Mouse (Mus musculus): ENCODE results near the gene Haus7. TPM values are rescaled to one million over a fixed set of nuclear protein-coding genes. Genes with fewer than 3 reads are reported as not detected.

Gene Haus7
- polyA plus RNA-seq, 1 experiment: 12.9 TPM

DNA sequence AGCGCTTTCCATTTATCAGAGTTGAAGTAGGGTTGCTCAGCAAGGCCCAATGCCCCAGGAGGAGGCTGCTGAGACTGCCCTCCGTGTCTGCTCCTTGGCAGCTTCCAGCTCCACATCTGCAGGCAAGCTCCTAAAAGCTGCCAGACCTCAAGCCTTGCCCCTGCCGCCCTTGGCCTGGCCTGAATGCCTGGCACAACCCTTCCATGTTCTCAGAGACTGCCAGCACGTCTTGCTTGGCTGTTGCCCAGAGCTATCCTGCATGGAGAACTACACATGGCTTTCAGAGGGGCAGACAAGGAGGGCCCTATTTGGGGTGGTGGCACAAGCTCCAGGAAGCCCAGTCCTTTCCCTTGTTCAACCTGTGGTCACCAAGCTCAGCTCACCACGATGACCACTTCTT, 28.1 kb upstream of the Haus7 start:
- no peak overlapping the region for H3K27ac ChIP-seq (ENCODE audit: insufficient read depth, low read depth, low read length)
- no peaks in the 10 kb centered on the region for H3K27me3 ChIP-seq (replicated peaks; ENCODE audit: control insufficient read depth, insufficient read depth, low read length)
- DNase-seq: no peak
- no peak overlapping the region for H3K4me3 ChIP-seq (ENCODE audit: insufficient read depth, low read depth, low read length)
- H3K4me1 ChIP-seq (ENCODE audit: control insufficient read depth, insufficient read depth, low read length): no peaks in the 10 kb centered on the region
- TF ChIP-seq POLR2A (IDR thresholded peaks at IDR 0.05; ENCODE audit: low read depth, low read length) (no peak), CTCF (conservative IDR thresholded peaks at IDR 0.05; ENCODE audit: insufficient read depth, insufficient read length, low read depth, low read length) (no peak)
- 57% methylated on average over 5 of the region's 5 CpGs for WGBS
- no peaks in the 10 kb centered on the region for H3K36me3 ChIP-seq (ENCODE audit: control insufficient read depth, insufficient read depth, low read length)

DNA sequence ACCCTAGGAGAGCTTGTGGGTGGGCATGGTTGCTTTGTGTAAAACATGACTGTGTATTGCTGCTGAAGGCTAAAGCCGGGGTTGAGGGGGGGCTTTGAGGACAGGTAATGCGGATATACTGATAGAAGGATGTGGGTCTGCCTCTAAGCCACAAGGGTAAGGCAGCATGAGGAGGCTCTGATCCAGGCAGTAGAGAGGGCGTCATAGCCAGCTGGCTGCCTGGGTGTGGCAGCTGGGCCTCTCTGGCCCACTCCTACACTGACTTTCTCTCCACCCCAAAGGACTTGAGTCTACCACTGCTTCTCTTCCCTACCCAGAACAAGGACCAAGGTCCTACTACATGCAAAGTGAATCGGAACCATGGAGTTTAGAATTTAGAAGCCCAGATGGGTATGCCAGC, 26.0 kb upstream of the Haus7 start:
- 77% methylated on average over 4 of the region's 4 CpGs for WGBS
- Histone ChIP-seq H3K27me3 (replicated peaks; ENCODE audit: control insufficient read depth, insufficient read depth, low read length) (no peaks in the 10 kb centered on the region), H3K36me3 (ENCODE audit: control insufficient read depth, insufficient read depth, low read length) (no peaks in the 10 kb centered on the region), H3K27ac (ENCODE audit: insufficient read depth, low read depth, low read length) (no peak overlapping the region), H3K4me3 (ENCODE audit: insufficient read depth, low read depth, low read length) (peak overlapping the region; percentile 76; the same call in 1 of the 2 replicates), H3K4me1 (ENCODE audit: control insufficient read depth, insufficient read depth, low read length) (no peaks in the 10 kb centered on the region)
- no peak for DNase-seq
- no peak for TF ChIP-seq CTCF (conservative IDR thresholded peaks at IDR 0.05; ENCODE audit: insufficient read depth, insufficient read length, low read depth, low read length)
- no peak for TF ChIP-seq POLR2A (IDR thresholded peaks at IDR 0.05; ENCODE audit: low read depth, low read length)

DNA sequence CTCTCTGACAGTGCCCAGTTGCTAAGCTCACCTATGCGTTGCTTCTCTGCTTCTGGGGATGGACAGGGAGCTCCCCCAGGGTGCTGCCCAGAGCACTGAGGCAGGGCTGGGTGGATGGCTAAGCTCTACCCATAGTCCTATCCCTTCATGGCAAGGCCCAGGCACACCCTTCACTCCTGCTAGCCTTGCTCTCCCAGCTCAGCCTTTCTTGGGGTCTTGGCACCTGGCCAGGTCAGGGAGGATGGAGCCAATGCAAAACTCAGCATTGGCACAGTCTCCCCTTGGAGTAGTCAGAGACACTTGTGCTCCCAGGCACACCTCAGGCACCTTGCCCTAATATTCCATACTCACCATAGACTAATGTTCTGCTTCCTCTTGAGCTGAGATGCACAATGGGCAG, 25.2 kb upstream of the Haus7 start:
- Histone ChIP-seq H3K27me3 (replicated peaks; ENCODE audit: control insufficient read depth, insufficient read depth, low read length) (no peaks in the 10 kb centered on the region), H3K36me3 (ENCODE audit: control insufficient read depth, insufficient read depth, low read length) (no peaks in the 10 kb centered on the region), H3K27ac (ENCODE audit: insufficient read depth, low read depth, low read length) (peak overlapping the region; percentile 78; the same call in 1 of the 2 replicates), H3K4me1 (ENCODE audit: control insufficient read depth, insufficient read depth, low read length) (no peaks in the 10 kb centered on the region), H3K4me3 (ENCODE audit: insufficient read depth, low read depth, low read length) (peak overlapping the region; percentile 76)
- WGBS: 43% methylated on average over 1 of the region's 1 CpGs
- no peak for TF ChIP-seq POLR2A (IDR thresholded peaks at IDR 0.05; ENCODE audit: low read depth, low read length)
- no peak for TF ChIP-seq CTCF (conservative IDR thresholded peaks at IDR 0.05; ENCODE audit: insufficient read depth, insufficient read length, low read depth, low read length)
- peak; percentile 11 for DNase-seq

DNA sequence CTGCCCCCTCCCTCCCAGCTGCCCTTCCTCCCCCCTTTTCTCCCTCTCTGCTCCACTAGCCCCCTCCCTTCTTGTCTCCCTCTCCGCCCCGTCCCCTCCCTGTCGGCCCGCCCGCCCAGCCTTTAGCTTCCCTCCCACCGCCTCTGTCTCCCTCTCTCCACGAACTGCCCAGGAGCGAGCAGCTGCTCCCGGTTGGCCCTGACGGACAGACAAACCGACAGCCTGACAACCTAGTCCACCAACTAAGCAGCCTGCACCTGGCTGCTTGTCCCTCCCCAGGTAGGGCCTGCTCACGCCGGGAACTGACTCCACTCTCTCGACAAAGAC, 24.6 kb upstream of the Haus7 start, which contains the start of gene Bgn:
TSS of gene Bgn (plus strand) at position 119 of the 327 bp plus-strand sequence.
- no peak for TF ChIP-seq CTCF (conservative IDR thresholded peaks at IDR 0.05; ENCODE audit: insufficient read depth, insufficient read length, low read depth, low read length)
- TF ChIP-seq POLR2A (IDR thresholded peaks at IDR 0.05; ENCODE audit: low read depth, low read length): peak; percentile 67
- peak; percentile 15 for DNase-seq
- no peaks in the 10 kb centered on the region for H3K36me3 ChIP-seq (ENCODE audit: control insufficient read depth, insufficient read depth, low read length)
- H3K4me3 ChIP-seq (ENCODE audit: insufficient read depth, low read depth, low read length): peak within 1 kb of the TSS; percentile 76
- H3K4me1 ChIP-seq (ENCODE audit: control insufficient read depth, insufficient read depth, low read length): no peaks in the 10 kb centered on the region
- H3K27ac ChIP-seq (ENCODE audit: insufficient read depth, low read depth, low read length): peak within 1 kb of the TSS; percentile 78
- 13% methylated on average over 13 of the region's 14 CpGs for WGBS
- H3K27me3 ChIP-seq (replicated peaks; ENCODE audit: control insufficient read depth, insufficient read depth, low read length): no peaks in the 10 kb centered on the region

DNA sequence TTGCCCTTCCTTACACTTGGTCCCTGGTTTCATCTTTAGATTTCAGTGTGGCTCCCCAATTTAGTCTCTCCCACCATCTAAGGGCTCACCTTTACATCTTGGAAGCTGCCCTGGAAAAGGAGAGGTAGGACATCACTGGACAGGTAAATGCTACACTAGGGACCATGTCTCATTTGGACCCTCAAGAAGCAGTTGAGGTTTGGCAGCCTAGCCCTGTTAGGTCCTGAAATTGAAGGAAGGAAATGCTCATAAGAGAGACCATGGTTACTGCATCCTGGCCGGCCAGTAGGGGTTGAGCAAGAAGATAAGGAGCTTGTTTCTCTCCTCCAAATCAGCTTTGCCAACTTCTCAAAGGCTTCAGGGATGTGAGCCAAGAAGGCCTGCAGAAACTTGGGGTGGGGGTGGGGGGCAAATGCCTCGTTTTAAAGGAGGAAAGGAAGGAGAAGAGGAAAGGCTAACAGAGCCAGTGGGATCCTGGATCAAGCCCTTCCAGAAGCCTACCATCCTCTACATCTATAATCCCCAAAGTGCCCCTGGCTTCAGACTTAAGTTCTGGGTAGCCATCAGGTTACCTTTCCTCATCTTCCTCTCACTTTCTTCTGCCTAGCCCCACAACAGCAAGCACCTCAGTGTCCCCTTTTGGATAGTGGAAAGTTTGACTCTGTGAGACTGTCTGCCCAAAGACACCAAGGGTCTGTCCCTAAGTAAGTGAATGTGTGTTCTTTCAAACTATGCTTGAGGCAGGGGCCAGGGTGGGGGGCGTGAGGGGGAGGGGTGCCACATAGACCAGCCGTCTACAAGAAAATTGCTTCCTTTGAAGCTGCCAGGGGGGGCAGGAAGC, 24.0 kb upstream of the Haus7 start:
- no peak for TF ChIP-seq POLR2A (IDR thresholded peaks at IDR 0.05; ENCODE audit: low read depth, low read length)
- TF ChIP-seq CTCF (conservative IDR thresholded peaks at IDR 0.05; ENCODE audit: insufficient read depth, insufficient read length, low read depth, low read length): no peak
- H3K27me3 ChIP-seq (replicated peaks; ENCODE audit: control insufficient read depth, insufficient read depth, low read length): no peaks in the 10 kb centered on the region
- DNase-seq: no peak
- no peak overlapping the region for H3K4me3 ChIP-seq (ENCODE audit: insufficient read depth, low read depth, low read length)
- no peaks in the 10 kb centered on the region for H3K36me3 ChIP-seq (ENCODE audit: control insufficient read depth, insufficient read depth, low read length)
- peak overlapping the region; percentile 67 for H3K27ac ChIP-seq (ENCODE audit: insufficient read depth, low read depth, low read length)
- 27% methylated on average over 4 of the region's 4 CpGs for WGBS
- H3K4me1 ChIP-seq (ENCODE audit: control insufficient read depth, insufficient read depth, low read length): no peaks in the 10 kb centered on the region

DNA sequence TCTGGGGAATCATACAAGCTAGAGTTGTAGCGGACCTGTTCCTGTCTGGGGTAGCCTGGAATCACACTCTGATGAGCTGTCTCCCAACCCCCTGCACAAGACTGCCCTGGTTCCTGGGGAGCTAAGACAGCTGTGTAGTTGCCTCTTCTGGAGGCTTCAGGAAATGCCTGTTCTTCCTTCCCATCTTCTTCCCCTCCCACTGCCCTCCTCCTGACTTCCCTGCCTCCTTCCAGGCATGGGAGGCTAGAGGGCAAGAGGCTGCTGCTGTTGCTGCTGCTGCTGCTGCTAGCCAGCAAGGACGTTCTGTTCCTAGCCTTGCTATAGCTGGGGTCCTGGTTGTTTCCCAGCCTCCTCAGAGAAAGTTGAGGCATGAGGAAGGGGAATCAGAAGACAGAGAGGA, 21.5 kb upstream of the Haus7 start:
- DNase-seq: peak; percentile 51
- Histone ChIP-seq H3K27me3 (replicated peaks; ENCODE audit: control insufficient read depth, insufficient read depth, low read length) (no peaks in the 10 kb centered on the region), H3K4me3 (ENCODE audit: insufficient read depth, low read depth, low read length) (no peak overlapping the region), H3K4me1 (ENCODE audit: control insufficient read depth, insufficient read depth, low read length) (no peaks in the 10 kb centered on the region), H3K27ac (ENCODE audit: insufficient read depth, low read depth, low read length) (peak overlapping the region; percentile 75), H3K36me3 (ENCODE audit: control insufficient read depth, insufficient read depth, low read length) (no peaks in the 10 kb centered on the region)
- TF ChIP-seq CTCF (conservative IDR thresholded peaks at IDR 0.05; ENCODE audit: insufficient read depth, insufficient read length, low read depth, low read length) (no peak), POLR2A (IDR thresholded peaks at IDR 0.05; ENCODE audit: low read depth, low read length) (no peak)
- WGBS: 52% methylated on average over 2 of the region's 2 CpGs

DNA sequence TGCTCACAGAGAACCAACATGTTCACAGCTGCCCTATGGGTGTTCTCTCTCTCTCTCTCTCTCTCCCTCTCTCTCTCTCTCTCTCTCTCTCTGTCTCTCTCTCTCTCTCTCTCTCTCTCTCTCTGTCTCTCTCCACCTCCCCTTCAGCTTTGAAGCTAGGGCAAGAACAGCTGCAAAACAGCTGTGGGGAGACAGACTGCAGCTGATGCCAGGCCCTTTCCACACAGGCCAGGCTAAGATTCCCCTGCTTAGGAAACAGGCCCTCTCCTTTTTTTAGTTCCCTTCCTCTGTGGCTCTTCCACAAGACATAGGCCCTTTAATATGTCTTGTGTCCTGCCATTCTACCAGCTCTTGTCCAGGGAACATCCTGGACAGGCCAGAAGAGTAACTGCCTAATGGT, 20.8 kb upstream of the Haus7 start:
- DNase-seq: no peak
- Histone ChIP-seq H3K36me3 (ENCODE audit: control insufficient read depth, insufficient read depth, low read length) (no peaks in the 10 kb centered on the region), H3K27ac (ENCODE audit: insufficient read depth, low read depth, low read length) (peak overlapping the region; percentile 27), H3K4me3 (ENCODE audit: insufficient read depth, low read depth, low read length) (no peak overlapping the region), H3K27me3 (replicated peaks; ENCODE audit: control insufficient read depth, insufficient read depth, low read length) (no peaks in the 10 kb centered on the region), H3K4me1 (ENCODE audit: control insufficient read depth, insufficient read depth, low read length) (no peaks in the 10 kb centered on the region)
- TF ChIP-seq CTCF (conservative IDR thresholded peaks at IDR 0.05; ENCODE audit: insufficient read depth, insufficient read length, low read depth, low read length) (no peak), POLR2A (IDR thresholded peaks at IDR 0.05; ENCODE audit: low read depth, low read length) (no peak)

All from kidney, adult 2 months (tissue).